Mouse (Mus musculus): ENCODE data around the gene Olfm4.

DNA sequence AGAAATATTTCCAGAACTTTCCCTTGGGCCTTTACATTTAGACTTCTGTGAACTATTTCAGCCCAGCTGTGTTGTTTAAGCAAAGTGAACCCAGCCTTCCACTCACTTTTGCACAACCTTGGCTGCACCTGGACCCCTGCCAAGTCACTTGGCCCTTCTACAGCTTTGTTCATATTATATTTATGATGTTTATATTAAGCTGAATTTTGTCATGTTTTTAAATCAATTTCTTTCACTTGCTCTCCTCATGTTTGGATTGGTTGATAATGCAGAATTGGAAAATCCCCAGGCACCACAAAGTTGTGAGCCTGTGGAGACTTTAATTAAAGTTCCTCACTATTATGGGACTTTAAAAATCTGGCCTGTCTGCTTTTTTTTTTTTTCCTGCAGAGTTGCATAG, 32.2 kb downstream of the Olfm4 start:
- TF ChIP-seq EP300 (IDR thresholded peaks at IDR 0.05; ENCODE audit: low read depth) (no peak), CTCF (IDR thresholded peaks at IDR 0.05; ENCODE audit: low read depth) (no peak)
